Mouse (Mus musculus) MEL (cell line): Measurements from ENCODE around the gene Nrbf2.

ENCODE experiments used
- CTCF ChIP-seq, 3 experiments: IDR thresholded peaks in 2 of 3; conservative IDR thresholded peaks in 1 of 3; 2 replicates each; pipeline ENCODE4 v1.5.1; 2011 to 2012; ENCODE audit warnings: low read length in 3 of 3, low read depth in 2 of 3, mild to moderate bottlenecking in 2 of 3, improper control_type of control experiment in 1 of 3, inconsistent platforms in 1 of 3, mixed read lengths in 1 of 3, moderate library complexity in 1 of 3; ENCODE audit not compliant: control insufficient read depth in 1 of 3, insufficient read depth in 1 of 3, poor library complexity in 1 of 3, severe bottlenecking in 1 of 3
- EP300 ChIP-seq, 2 experiments: IDR thresholded peaks; 2 replicates each; pipeline ENCODE4 v1.6.1; 2011; ENCODE audit warnings: improper control_type of control experiment in 2 of 2, low read length in 2 of 2, low read depth in 1 of 2, mild to moderate bottlenecking in 1 of 2
- GATA1 ChIP-seq: IDR thresholded peaks from 2 replicates; pipeline ENCODE4 v1.6.1; 2011; ENCODE audit warnings: low read depth, low read length, improper control_type of control experiment
- TCF12 ChIP-seq: IDR thresholded peaks from 2 replicates; pipeline ENCODE4 v1.6.1; 2014; ENCODE audit warnings: low read depth, mild to moderate bottlenecking, inconsistent platforms, low read length, improper control_type of control experiment, moderate library complexity
- ZKSCAN1 ChIP-seq: IDR thresholded peaks from 2 replicates; pipeline ENCODE4 v1.6.1; 2012; ENCODE audit warnings: low read depth, mild to moderate bottlenecking, inconsistent platforms, low read length, improper control_type of control experiment, moderate library complexity

- TF ChIP-seq TCF12: no peak
- TF ChIP-seq EP300 (IDR thresholded peaks at IDR 0.05; ENCODE audit: low read depth in 1 of 2, low read length in 2 of 2): no peak
- no peak for TF ChIP-seq CTCF (IDR thresholded peaks at IDR 0.05 in 2 of 3, conservative IDR thresholded peaks at IDR 0.05 in 1 of 3; ENCODE audit: control insufficient read depth in 1 of 3, insufficient read depth in 1 of 3, low read depth in 2 of 3, low read length in 3 of 3, poor library complexity in 1 of 3, severe bottlenecking in 1 of 3)
- TF ChIP-seq GATA1: no peak
- no peak for TF ChIP-seq ZKSCAN1
Measured at GRCm38 (mm10) chr10:67312456-67312855, 27.4 kb upstream of the Nrbf2 start.
